Mouse (Mus musculus) cerebellum, adult (tissue): ENCODE measurements around the gene Erich4.
A peak's percentile ranks its signal among the peaks of the same experiment; 100 is the strongest.

ENCODE experiments used
- ATAC-seq: cut with Nextera tagmentation; 2 replicates; pipeline ENCODE4 v1.9.2; 2017; ENCODE audit warnings: mild to moderate bottlenecking, moderate library complexity, mixed read lengths; ENCODE audit not compliant: insufficient number of reproducible peaks, low FRiP score, low TSS enrichment

Gene Erich4

GRCm38 (mm10) chr7:25624851-25625250, 9.2 kb upstream of the Erich4 start:
- ATAC-seq = no peak

- no peak for ATAC-seq
Observed at GRCm38 (mm10) chr7:25623857-25624370, 8.2 kb upstream of the Erich4 start.

- ATAC-seq = no peak
Observed at GRCm38 (mm10) chr7:25620751-25621150, 5.1 kb upstream of the Erich4 start.

- no peak for ATAC-seq
Observed at GRCm38 (mm10) chr7:25620101-25620500, 4.4 kb upstream of the Erich4 start.

- ATAC-seq = no peak
Observed at GRCm38 (mm10) chr7:25619722-25619991, 4.0 kb upstream of the Erich4 start.

- peak; percentile 86 for ATAC-seq
Observed at GRCm38 (mm10) chr7:25618865-25619721, 3.4 kb upstream of the Erich4 start, which contains the start of gene Dmac2. Gene Dmac2 (plus strand): TSS chr7:25619414.

GRCm38 (mm10) chr7:25617376-25618160, 1.9 kb upstream of the Erich4 start:
- no peak for ATAC-seq

- no peak for ATAC-seq
Observed at GRCm38 (mm10) chr7:25614831-25615705, 624 bp downstream of the Erich4 start.

- ATAC-seq = no peak
Observed at GRCm38 (mm10) chr7:25614086-25614485, 1.6 kb downstream of the Erich4 start.

GRCm38 (mm10) chr7:25611501-25611900, 4.2 kb downstream of the Erich4 start:
- ATAC-seq = no peak

- no peak for ATAC-seq
Observed at GRCm38 (mm10) chr7:25610056-25610455, 5.6 kb downstream of the Erich4 start.

GRCm38 (mm10) chr7:25607196-25607595, 8.5 kb downstream of the Erich4 start:
- ATAC-seq = no peak

GRCm38 (mm10) chr7:25606625-25607063, 9.0 kb downstream of the Erich4 start:
- ATAC-seq = no peak

- no peak for ATAC-seq
Observed at GRCm38 (mm10) chr7:25601346-25601745, 14.3 kb downstream of the Erich4 start.

GRCm38 (mm10) chr7:25600666-25601065, 15.0 kb downstream of the Erich4 start:
- no peak for ATAC-seq

- ATAC-seq = no peak; the same call in 1 of the 2 replicates
Observed at GRCm38 (mm10) chr7:25599663-25600062, 16.0 kb downstream of the Erich4 start.

- no peak for ATAC-seq
Observed at GRCm38 (mm10) chr7:25593859-25594258, 21.8 kb downstream of the Erich4 start.

GRCm38 (mm10) chr7:25591226-25591625, 24.5 kb downstream of the Erich4 start:
- ATAC-seq = no peak

GRCm38 (mm10) chr7:25585351-25586204, 30.1 kb downstream of the Erich4 start:
- no peak for ATAC-seq
